Mouse (Mus musculus): ENCODE measurements at regions not wholly inside any gene's neighbourhood (a gene's known extent, or its start where the extent isn't known, plus 50 kb on each side); places are given as distances from the start of the nearest gene placed in this dataset.
"Not testable (repeated sequence)": the region's sequence is repeated elsewhere in the genome, so short reads cannot be mapped to it uniquely, and the experiment has no call there.

DNA sequence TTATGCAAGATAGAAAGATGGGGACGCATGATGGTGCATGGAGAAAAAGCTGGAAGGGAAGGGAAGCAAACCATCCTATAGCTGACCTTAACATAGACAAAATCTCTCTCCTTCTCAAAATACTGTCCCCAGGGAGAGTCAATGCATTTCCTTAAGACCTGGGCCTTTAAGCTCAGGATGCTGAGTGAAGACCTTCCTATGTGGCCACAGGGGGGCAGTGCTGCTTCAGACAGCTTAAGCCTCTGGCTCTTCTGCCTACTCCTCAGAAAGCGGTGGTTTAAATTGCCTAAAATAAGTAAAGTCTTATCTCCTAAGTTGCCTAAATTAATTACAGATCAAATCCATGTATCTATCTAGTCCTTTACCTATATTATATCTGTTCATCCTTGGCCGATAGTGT lies 760.4 kb upstream of the Olfr1507 start:
- H3K27ac ChIP-seq (ENCODE audit: insufficient read depth, low read length); H3K4me3 ChIP-seq (ENCODE audit: insufficient read depth, low read length): not testable (repeated sequence)

DNA sequence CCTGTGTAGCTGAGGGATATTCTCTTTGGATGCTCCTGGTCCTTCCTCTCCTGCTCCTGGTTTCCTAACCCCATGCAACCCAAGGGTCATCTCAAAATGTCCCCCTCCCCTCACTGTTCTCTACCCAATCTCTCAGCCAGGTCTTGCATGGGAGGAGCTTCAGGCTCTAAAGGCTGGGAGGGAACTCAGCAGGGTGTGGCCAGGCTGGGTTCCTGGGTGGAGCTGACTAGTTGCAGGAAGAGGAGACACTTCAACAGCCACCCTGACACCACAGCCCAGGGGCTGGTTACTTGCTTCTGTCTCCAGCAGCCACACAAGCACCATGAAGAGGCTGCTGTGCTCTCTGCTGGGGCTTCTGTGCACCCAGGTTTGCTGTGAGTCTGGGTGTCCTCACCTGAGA lies 757.9 kb upstream of the Olfr1507 start:
- not testable (repeated sequence) for H3K4me1 ChIP-seq (ENCODE audit: control insufficient read depth, insufficient read depth, low read length); H3K4me3 ChIP-seq (ENCODE audit: insufficient read depth, low read length); H3K27ac ChIP-seq (ENCODE audit: insufficient read depth, low read length)

More for the DNA sequence above, 760.4 kb upstream of the Olfr1507 start:
- H3K4me1 ChIP-seq (ENCODE audit: control insufficient read depth, insufficient read depth, low read length): not testable (repeated sequence)

DNA sequence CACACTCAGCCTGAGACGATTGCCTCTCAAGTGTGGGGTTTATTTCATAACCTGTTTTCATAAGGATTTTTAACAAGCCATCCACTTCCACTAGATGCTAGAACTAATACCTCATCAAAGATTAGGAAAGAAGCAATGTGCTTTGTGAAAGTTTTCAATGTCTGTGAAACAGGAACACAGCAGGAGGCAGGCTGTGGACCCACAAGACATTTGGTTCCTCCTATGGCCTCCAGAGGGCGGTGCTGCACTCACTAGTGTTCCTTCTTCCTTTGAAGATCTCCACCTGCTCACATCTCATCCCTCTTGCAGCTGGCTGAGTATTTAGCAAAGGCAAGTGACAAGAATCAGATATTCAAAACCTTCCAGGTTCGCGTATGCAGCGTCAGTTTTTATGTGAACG lies 735.6 kb upstream of the Olfr1507 start:
- not testable (repeated sequence) for H3K4me1 ChIP-seq (ENCODE audit: control insufficient read depth, insufficient read depth, low read length); H3K27ac ChIP-seq (ENCODE audit: insufficient read depth, low read length); H3K4me3 ChIP-seq (ENCODE audit: insufficient read depth, low read length)

DNA sequence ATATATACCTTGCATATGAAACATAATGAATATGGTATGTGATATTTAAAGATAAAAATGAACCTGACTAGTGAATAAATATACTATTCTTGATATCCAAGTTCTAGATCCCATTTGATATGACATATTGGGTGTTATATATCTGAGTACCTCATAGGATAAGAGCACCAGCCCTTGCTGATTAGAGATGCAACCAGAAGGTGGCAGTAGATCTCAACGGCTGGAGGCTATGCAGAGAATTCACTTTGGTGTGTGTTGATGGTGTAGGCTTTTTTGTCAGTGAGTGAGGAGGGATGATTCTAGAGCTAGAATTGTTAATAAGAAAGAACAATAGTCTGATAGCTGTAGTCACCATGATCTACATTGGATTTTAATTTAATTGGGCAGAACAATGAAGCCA lies 729.2 kb upstream of the Olfr1507 start:
- not testable (repeated sequence) for H3K4me3 ChIP-seq (ENCODE audit: insufficient read depth, low read length); H3K27ac ChIP-seq (ENCODE audit: insufficient read depth, low read length)

DNA sequence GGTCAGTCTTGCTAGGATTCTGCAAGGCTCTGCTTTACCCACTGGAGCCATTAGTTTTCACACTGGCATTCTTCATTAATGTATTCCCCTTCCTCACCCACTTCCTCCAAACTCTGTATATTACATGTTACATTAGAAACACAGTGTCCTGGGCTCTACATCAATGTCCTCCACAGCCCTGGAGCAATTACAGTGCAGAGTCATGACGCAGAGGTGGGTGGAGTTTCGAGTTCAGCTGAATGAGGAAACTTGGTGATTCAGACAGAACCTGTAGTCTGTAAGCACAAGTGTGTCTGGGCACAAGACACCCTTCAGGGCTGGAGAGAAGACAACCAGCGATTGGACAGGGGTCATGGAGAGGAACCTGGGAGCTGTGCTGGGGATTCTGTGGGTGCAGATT lies 715.0 kb upstream of the Olfr1507 start:
- not testable (repeated sequence) for H3K4me3 ChIP-seq (ENCODE audit: insufficient read depth, low read length); H3K4me1 ChIP-seq (ENCODE audit: control insufficient read depth, insufficient read depth, low read length); H3K27ac ChIP-seq (ENCODE audit: insufficient read depth, low read length)

More for the DNA sequence above, 729.2 kb upstream of the Olfr1507 start:
- H3K4me1 ChIP-seq (ENCODE audit: control insufficient read depth, insufficient read depth, low read length): not testable (repeated sequence)

DNA sequence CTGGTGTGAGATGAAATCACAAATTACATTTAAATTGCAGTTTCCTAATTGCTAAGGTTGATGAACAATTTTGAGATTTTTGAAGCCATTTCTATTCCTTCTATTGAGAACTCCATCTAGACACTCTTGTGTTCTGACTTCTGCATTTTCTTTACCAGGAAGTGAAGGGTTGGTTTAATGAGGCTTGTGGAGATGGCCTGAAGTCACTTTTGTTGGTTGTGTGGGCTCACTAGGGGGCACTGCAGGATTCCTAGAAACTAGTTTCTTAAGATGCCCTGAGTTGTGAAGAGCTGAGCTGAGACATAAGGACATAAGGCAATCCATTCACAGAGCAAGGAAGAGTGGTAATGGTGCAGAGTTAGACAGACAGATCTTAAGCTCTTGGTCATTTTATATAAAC lies 713.7 kb upstream of the Olfr1507 start:
- not testable (repeated sequence) for H3K27ac ChIP-seq (ENCODE audit: insufficient read depth, low read length); H3K4me3 ChIP-seq (ENCODE audit: insufficient read depth, low read length); H3K4me1 ChIP-seq (ENCODE audit: control insufficient read depth, insufficient read depth, low read length)

DNA sequence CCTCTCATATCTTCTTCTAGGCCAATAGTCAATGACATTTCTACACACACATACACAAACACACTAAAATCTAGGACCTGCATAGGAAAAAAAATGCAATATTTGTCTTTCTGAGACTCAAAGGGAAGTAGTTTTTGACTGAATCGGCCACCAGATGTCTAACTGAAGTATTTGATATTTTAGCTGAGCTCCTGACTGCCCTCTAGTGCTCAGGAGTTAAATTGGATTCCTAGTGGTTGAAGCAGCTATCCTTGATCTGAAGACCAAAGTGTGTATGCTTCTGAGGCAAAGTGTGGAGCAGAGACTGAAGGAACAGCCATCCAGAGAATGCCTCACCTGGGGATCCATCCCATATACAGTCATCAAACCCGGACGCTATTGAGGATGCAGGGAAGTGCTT lies 695.4 kb upstream of the Olfr1507 start:
- H3K4me1 ChIP-seq (ENCODE audit: control insufficient read depth, insufficient read depth, low read length); H3K27ac ChIP-seq (ENCODE audit: insufficient read depth, low read length); H3K4me3 ChIP-seq (ENCODE audit: insufficient read depth, low read length): not testable (repeated sequence)

DNA sequence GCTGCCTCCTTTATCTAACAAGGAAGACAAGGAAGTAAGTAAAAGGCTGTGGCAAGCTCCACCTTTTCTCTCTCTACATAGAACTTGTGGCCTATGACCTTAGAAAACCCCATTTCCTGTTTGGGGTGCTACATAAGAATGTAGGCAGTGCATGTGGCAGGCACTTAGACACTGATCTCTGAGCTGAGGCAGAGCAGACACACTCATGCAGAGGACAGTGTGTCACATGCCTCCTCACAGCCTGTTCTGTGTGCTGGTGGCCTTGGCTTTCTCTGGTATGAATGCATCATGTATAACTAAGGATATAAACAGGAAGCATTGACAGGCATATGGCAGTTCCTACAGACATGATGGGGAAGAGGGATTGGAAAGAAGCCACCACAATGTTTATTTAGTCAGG lies 678.5 kb upstream of the Olfr1507 start:
- H3K4me1 ChIP-seq (ENCODE audit: control insufficient read depth, insufficient read depth, low read length); H3K4me3 ChIP-seq (ENCODE audit: insufficient read depth, low read length); H3K27ac ChIP-seq (ENCODE audit: insufficient read depth, low read length): not testable (repeated sequence)

DNA sequence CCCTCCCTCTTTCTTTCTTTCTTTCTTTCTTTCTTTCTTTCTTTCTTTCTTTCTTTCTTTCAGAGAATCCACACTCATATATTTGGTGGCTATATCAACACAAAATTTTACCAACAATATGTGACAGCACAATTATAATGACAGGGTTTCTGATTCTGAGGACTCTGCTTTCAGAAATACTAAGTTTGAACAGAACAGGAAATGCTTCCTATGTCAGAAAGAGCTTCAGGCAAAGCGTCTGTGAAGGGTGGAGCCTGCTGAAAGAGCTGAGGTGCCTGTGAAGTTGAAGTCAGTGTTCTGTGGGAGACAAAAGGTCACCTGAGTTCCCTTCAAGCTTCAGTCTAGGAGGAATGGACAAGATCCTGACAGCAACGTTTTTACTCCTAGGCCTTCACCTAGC lies 670.8 kb upstream of the Olfr1507 start:
- not testable (repeated sequence) for H3K4me3 ChIP-seq (ENCODE audit: insufficient read depth, low read length); H3K4me1 ChIP-seq (ENCODE audit: control insufficient read depth, insufficient read depth, low read length); H3K27ac ChIP-seq (ENCODE audit: insufficient read depth, low read length)

DNA sequence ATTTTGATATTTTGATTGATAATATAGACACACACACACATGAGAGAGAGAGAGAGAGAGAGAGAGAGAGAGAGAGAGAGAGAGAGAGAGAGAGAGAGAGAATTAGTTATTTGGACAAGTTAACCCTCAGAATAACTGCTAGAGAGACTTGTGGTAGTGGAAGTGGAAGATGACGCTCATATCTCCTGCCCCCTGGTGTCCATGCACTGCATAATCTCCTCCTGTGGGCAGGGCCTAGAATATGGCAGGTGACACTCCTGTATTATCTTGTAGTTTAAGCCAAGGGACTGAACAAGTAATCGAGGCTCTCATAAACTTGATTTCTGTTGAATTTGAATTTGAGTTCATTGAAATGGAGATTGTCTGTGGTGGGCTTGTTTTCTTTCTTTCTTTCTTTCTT lies 663.5 kb upstream of the Olfr1507 start:
- H3K27ac ChIP-seq (ENCODE audit: insufficient read depth, low read length); H3K4me3 ChIP-seq (ENCODE audit: insufficient read depth, low read length); H3K4me1 ChIP-seq (ENCODE audit: control insufficient read depth, insufficient read depth, low read length): not testable (repeated sequence)

DNA sequence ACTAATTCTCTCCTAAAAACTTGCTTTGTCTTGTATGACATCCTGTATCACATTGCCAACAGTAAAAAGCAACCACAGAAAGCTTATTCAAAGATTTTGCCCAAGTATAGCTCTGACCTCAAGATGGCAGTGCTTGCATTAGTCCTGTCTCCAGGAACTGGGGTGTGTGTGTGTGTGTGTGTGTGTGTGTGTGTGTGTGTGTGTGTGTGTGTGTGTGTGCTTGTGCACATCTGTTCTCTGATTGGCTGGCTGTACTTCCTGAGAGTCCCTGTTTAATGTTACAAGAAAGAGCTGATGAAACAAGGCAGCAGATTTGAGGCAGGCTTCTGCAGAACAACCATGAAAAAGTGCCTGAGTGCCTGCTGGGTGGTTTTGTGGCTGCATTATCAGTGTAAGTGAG lies 639.2 kb upstream of the Olfr1507 start:
- not testable (repeated sequence) for H3K27ac ChIP-seq (ENCODE audit: insufficient read depth, low read length); H3K4me3 ChIP-seq (ENCODE audit: insufficient read depth, low read length); H3K4me1 ChIP-seq (ENCODE audit: control insufficient read depth, insufficient read depth, low read length)

DNA sequence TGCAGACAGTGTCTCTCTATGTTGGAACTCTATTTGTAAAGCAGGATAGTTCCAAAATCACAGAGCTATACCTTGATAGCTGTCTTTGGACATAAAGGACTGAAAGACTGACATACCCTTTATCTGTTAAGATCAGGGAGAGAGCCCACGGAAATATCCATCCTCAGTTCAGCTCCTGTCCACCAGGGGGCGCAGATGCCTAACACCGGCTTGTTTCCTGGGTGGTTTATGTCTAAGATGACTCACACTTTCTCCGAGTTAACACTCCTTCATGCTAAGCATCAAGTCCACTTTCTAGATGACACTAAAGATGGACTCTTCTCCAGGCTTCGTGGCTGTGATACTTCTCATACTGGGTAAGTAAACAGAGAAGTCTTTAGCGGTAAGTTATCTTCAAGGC lies 636.8 kb upstream of the Olfr1507 start:
- not testable (repeated sequence) for H3K4me1 ChIP-seq (ENCODE audit: control insufficient read depth, insufficient read depth, low read length); H3K27ac ChIP-seq (ENCODE audit: insufficient read depth, low read length); H3K4me3 ChIP-seq (ENCODE audit: insufficient read depth, low read length)
- TF ChIP-seq CTCF (IDR thresholded peaks at IDR 0.05; ENCODE audit: extremely low read depth, insufficient read depth, low read length): peak; percentile 40

DNA sequence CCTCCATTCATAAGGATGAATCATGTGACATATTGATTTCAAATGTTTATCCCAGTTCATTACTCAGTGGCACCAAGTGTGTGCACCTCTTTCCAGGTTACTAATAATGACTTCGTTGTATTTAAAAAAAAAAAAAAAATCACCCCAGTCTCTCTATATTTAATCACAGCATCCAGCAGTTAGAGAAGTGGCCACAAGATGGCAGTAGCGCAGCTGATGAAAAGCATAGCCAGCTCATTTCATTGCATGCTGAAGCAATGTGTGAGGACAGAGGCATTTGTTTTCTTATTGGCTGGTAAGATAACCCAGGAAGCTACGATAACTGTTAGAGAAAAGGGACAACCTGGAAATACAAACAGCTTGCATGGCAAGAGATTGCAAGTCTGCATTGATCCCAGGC lies 626.2 kb upstream of the Olfr1507 start:
- not testable (repeated sequence) for H3K4me3 ChIP-seq (ENCODE audit: insufficient read depth, low read length); H3K4me1 ChIP-seq (ENCODE audit: control insufficient read depth, insufficient read depth, low read length); H3K27ac ChIP-seq (ENCODE audit: insufficient read depth, low read length)

DNA sequence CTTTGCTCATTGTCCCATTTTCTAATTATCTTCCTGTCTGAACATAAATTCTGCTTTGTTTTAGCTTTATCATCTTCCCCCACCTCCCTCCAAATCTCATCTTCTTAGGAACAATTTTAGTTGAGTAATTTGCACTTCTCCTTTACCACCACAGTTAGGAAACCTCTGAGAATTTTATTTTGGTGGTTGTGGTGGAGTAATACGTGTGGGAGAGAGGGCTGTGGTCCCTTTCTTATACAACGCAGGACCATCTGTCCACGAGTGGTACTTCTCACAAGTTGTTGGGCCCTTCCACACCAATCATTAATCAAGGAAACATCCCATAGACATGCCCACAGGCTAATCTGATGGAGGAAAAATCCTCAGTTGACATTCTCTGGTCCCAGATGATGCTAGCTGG lies 614.2 kb upstream of the Olfr1507 start:
- not testable (repeated sequence) for H3K4me1 ChIP-seq (ENCODE audit: control insufficient read depth, insufficient read depth, low read length); H3K27ac ChIP-seq (ENCODE audit: insufficient read depth, low read length); H3K4me3 ChIP-seq (ENCODE audit: insufficient read depth, low read length)

DNA sequence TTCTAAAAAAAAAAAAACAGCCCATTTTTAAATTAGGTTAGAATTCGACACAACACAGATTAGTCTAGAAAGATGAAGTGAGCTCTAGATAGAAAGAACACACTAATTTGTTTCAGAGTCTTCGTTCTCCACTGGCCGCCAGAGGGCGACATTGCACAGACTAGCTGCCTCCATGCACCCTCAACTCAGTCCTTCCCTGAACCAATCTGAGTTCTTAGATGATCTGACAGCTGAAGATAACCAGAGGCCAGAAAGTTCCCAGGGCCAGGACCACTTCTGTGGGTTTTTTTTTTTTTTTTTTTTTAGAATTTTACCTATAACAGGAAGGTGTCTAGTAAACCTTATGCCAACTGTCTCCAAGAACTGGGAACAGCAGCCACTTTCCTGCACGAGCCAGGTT lies 605.8 kb upstream of the Olfr1507 start:
- H3K27ac ChIP-seq (ENCODE audit: insufficient read depth, low read length): not testable (repeated sequence)

DNA sequence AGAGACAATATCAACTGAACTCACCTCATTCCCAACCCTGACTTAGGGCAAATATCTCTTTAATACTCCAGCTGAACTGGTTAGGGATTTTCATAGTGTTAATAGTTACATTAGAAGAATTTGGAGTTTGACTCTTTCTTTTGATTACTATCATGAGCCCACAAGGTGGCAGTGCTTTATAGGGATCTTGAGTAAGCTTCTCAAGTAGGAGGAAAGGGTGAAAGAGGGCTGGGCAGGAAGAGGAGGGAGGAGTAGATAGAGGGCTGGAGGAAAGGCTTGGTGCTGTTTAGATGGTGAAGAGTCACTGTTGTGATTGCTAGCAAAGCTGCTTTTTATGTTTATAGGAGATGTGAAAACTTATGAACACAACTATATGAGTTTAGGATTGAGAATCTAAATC lies 595.4 kb upstream of the Olfr1507 start:
- not testable (repeated sequence) for H3K27ac ChIP-seq (ENCODE audit: insufficient read depth, low read length); H3K4me1 ChIP-seq (ENCODE audit: control insufficient read depth, insufficient read depth, low read length); H3K4me3 ChIP-seq (ENCODE audit: insufficient read depth, low read length)

More for the DNA sequence above, 605.8 kb upstream of the Olfr1507 start:
- not testable (repeated sequence) for H3K4me1 ChIP-seq (ENCODE audit: control insufficient read depth, insufficient read depth, low read length); H3K4me3 ChIP-seq (ENCODE audit: insufficient read depth, low read length)

DNA sequence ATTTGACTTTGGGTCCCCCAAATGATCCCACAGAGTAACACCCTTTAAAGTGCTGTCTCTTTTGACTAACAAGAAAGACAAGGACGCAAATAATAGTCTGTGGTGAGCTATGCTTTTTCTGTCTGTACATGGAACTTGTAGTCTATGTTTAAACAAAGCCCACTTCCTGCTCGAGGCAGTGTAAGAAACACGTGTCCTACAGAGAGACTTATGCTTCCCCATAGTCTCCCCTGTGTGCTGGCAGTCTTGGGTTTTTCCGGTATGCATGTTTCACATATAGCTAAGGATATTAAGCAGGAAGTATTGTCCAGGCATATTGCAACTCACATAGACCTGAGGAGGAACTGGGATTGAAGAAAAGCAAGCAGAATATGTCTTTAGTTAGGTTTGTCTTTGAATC lies 586.3 kb upstream of the Olfr1507 start:
- H3K27ac ChIP-seq (ENCODE audit: insufficient read depth, low read length); H3K4me1 ChIP-seq (ENCODE audit: control insufficient read depth, insufficient read depth, low read length); H3K4me3 ChIP-seq (ENCODE audit: insufficient read depth, low read length): not testable (repeated sequence)
